Mouse (Mus musculus) forebrain, embryonic 14.5 days (tissue): ENCODE data around the gene Ssc4d. TPM values are rescaled to one million over a fixed set of nuclear protein-coding genes. Genes with fewer than 3 reads are reported as not detected.

Experiments used
- ATAC-seq: fragments of 200-750 bp; cut with Nextera tagmentation; 2 replicates; pipeline ENCODE4 v1.8.0; 2017; ENCODE audit warnings: mild to moderate bottlenecking, moderate library complexity
- DNase-seq: peaks from one replicate; pipeline ENCODE4 v3.0.0-alpha.2; 2015; ENCODE audit warnings: low spot score
- H3K27ac ChIP-seq: fragments of 300-500 bp; sonication (generic); 2 replicates; pipeline ENCODE4 v1.5.1; 2014; ENCODE audit warnings: low read depth, mild to moderate bottlenecking, control low read depth, low read length, moderate library complexity
- H3K27me3 ChIP-seq: fragments of 300-500 bp; sonication (generic); replicated peaks from 2 replicates; pipeline ENCODE4 v1.6.1; 2014; ENCODE audit warnings: low read length, control low read depth, mixed read lengths; ENCODE audit not compliant: control insufficient read depth, insufficient read depth
- H3K36me3 ChIP-seq: fragments of 300-500 bp; sonication (generic); 2 replicates; pipeline ENCODE4 v1.6.1; 2014; ENCODE audit warnings: low read length, control low read depth; ENCODE audit not compliant: control insufficient read depth, insufficient read depth
- H3K4me1 ChIP-seq: fragments of 300-500 bp; sonication (generic); 2 replicates; pipeline ENCODE4 v1.6.1; 2014; ENCODE audit warnings: antibody characterized with exemption, low read length, control low read depth; ENCODE audit not compliant: control insufficient read depth, insufficient read depth
- H3K4me2 ChIP-seq: fragments of 300-500 bp; sonication (generic); 2 replicates; pipeline ENCODE4 v1.6.1; 2014; ENCODE audit warnings: mild to moderate bottlenecking, control low read depth, low read length
- H3K4me3 ChIP-seq: fragments of 300-500 bp; sonication (generic); 2 replicates; pipeline ENCODE4 v1.5.1; 2014; ENCODE audit warnings: low read depth, low read length, control low read depth
- H3K9ac ChIP-seq: fragments of 300-500 bp; sonication (generic); 2 replicates; pipeline ENCODE4 v1.6.1; 2014; ENCODE audit warnings: mild to moderate bottlenecking, low read length, control low read depth, moderate library complexity
- H3K9me3 ChIP-seq: fragments of 300-500 bp; sonication (generic); replicated peaks from 2 replicates; pipeline ENCODE4 v1.6.1; 2016; ENCODE audit warnings: low read length, control low read depth, mixed read lengths; ENCODE audit not compliant: control insufficient read depth
- WGBS: fragments of 180-500 bp; shearing (Covaris S2); extraction: QIAGEN DNeasy Blood & Tissue Kit; methylation state at CpG from one replicate; pipeline ENCODE4 v1.1.7; 2014; 5-methylcytosine and 5-hydroxymethylcytosine counted together
- polyA plus RNA-seq: library from polyadenylated mRNA; unstranded; fragments of >200 nt; fragmentation: Nextera tagmentation; extraction: Ambion mirVana; gene quantifications from 2 replicates; pipeline ENCODE4 v1.2.1, GENCODE M21; 2014

The Ssc4d gene
- polyA plus RNA-seq, 1 experiment from 2014 or later: 0.99 TPM

DNA sequence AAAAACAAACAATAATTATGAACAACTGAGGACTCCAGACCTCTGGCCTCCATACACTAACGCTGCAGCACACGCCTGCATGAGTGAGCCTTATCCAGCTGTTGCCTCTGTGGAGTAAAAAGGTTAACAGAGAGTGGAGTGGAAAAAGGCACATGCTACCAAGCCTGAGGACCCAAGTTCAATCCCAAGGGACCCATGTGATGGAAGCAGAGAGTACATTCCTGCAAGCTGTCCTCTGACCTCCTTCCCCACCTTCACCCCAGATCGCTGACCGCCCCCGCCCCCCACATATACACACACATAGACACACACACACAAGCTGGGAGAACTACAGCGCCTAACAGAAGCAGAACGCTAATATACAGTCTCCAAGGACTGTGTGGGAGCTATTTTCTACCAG, 50.4 kb downstream of the Ssc4d start:
- peaks cover 85% of the 10 kb centered on the region for H3K36me3 ChIP-seq
- peaks cover 5% of the 10 kb centered on the region; the same call in 1 of the 2 replicates for H3K4me1 ChIP-seq
- H3K4me2 ChIP-seq: no peak overlapping the region
- no peaks in the 10 kb centered on the region for H3K9me3 ChIP-seq
- no peak overlapping the region for H3K27ac ChIP-seq
- DNase-seq (no peak), ATAC-seq (no peak)
- no peaks in the 10 kb centered on the region for H3K27me3 ChIP-seq
- H3K4me3 ChIP-seq: no peak overlapping the region
- H3K9ac ChIP-seq: no peak overlapping the region
- whole genome bisulfite sequencing: 96% methylated on average over 7 of the region's 7 CpGs

DNA sequence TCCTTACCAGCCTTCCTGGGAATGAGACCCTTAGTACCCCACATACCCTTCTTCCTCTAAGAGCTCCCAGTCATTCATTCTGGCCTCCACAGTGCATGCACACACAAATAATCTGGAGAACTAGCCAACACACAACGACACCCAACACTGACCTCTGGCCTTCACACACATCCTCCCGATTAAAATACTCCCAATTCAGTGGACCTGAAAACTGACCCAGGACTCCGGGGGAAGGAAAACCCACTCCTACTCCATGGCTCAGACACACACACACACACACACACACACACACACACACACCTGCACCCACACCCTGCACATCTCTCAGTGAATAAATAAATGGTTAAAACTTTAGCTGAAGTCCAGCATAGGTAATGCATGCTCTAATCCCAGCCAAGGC, 54.4 kb downstream of the Ssc4d start:
- Histone ChIP-seq H3K4me1 (no peaks in the 10 kb centered on the region), H3K27ac (no peak overlapping the region), H3K36me3 (peaks cover 76% of the 10 kb centered on the region), H3K4me3 (no peak overlapping the region), H3K9ac (no peak overlapping the region), H3K27me3 (no peaks in the 10 kb centered on the region), H3K9me3 (no peaks in the 10 kb centered on the region), H3K4me2 (no peak overlapping the region)
- 96% methylated on average over 3 of the region's 3 CpGs for WGBS
- DNase-seq (no peak), ATAC-seq (no peak)

DNA sequence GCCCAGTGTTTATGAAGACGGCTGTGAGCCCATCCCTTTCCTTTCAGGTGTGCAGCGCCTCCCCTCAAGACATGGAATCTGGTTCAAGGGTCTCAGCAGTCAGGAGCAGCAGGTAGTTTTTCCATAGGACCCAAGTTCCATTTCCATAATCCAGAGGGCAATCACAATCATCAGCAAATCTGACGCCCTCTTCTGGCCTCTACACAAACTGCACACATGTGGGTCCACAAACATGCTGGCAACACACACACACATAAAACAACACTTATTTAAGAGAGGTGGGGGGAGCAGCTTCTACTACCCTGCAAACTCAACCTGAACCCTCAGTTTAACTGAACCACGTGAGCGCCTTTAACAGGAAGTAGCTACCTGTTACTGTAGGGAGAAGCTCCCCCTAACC, 55.7 kb downstream of the Ssc4d start:
- no peaks in the 10 kb centered on the region for H3K4me1 ChIP-seq
- H3K27ac ChIP-seq: no peak overlapping the region
- H3K4me2 ChIP-seq: no peak overlapping the region
- DNase-seq: no peak
- H3K9me3 ChIP-seq: no peaks in the 10 kb centered on the region
- H3K36me3 ChIP-seq: peaks cover 75% of the 10 kb centered on the region
- H3K4me3 ChIP-seq: no peak overlapping the region
- 94% methylated on average over 5 of the region's 5 CpGs for WGBS
- no peak overlapping the region for H3K9ac ChIP-seq
- no peak for ATAC-seq
- no peaks in the 10 kb centered on the region for H3K27me3 ChIP-seq

DNA sequence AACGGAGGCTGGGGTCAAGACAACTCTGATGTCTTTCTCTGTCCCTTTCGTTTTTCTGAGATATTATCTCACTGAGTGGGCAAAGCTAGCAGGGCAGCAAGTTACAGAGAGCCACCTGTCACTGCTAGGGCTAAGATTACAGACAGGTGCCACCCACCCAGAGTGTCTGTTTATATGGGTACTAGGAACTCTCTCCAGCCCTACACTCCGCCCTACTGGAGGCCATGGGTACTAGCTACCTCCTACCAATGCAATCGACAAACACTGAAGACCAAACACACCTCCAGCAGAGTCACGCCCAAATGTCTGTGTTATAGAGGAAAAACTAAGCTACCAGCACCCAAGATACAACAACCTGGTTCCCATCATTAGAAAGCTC, 56.3 kb downstream of the Ssc4d start:
- Histone ChIP-seq H3K4me3 (no peak overlapping the region), H3K36me3 (peaks cover 77% of the 10 kb centered on the region), H3K4me2 (no peak overlapping the region), H3K27me3 (no peaks in the 10 kb centered on the region), H3K4me1 (no peaks in the 10 kb centered on the region), H3K9ac (no peak overlapping the region), H3K9me3 (no peaks in the 10 kb centered on the region), H3K27ac (no peak overlapping the region)
- DNase-seq (no peak), ATAC-seq (no peak)
- WGBS: 94% methylated on average over 5 of the region's 5 CpGs

DNA sequence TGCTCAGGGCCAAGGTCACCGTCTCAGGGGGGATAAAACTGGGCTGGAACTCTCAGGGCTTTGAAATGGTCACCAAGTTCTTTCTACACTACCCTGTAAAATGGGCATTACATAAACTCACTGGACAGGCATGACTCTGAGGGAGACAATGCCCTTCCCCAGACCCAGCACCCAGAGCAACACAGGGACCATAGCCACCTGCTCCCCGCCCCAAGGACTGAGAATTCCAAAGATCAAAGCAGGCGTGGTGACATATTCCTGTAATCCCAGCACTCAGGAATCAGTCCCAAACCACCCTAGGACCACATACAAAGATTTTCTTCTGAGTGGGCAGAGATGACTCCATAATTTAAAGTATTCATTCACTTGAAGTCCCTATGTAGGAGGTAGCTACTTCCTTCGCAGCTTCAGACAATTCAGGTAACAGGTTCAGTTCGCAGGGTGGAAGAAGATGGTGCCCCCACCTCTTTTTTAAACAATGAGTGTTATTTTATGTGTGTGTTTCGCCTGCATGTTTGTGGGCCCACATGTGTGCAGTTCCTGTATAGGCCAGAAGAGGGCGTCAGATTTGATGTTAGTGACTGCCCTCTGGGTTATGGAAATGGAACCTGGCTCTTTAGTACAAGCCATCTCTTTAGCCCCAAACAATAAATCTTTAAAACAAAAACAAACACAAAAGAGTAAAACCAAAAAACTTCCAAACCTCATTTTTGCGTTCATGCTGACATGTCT, 56.8 kb downstream of the Ssc4d start:
- ATAC-seq: no peak
- no peaks in the 10 kb centered on the region for H3K4me1 ChIP-seq

DNA sequence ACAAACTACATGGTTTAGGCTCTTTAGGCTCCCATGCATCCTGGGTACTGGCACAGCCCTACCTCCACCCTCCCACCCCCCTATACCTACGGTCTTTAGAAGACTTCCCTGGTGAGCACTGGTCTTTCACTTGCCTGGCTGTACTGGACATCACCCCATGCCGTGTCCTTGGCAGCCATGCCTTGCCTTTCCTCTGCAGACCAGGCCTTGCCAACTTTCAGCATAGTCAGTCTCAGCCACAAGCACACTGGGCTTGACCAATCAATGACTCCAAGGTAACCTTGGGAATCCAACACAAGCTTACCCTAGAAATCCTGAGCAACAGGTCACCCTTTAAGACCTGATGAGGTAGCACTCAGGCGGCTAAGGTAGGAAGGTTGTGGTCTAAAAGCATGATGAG, 57.7 kb downstream of the Ssc4d start:
- H3K9me3 ChIP-seq: no peaks in the 10 kb centered on the region
- no peak overlapping the region for H3K4me2 ChIP-seq
- DNase-seq (no peak), ATAC-seq (no peak)
- H3K27ac ChIP-seq: no peak overlapping the region
- H3K27me3 ChIP-seq: no peaks in the 10 kb centered on the region
- 90% methylated on average over 3 of the region's 3 CpGs for WGBS
- peaks cover 74% of the 10 kb centered on the region for H3K36me3 ChIP-seq
- H3K4me1 ChIP-seq: no peaks in the 10 kb centered on the region
- H3K4me3 ChIP-seq: no peak overlapping the region
- H3K9ac ChIP-seq: no peak overlapping the region

More for the DNA sequence above, 56.8 kb downstream of the Ssc4d start:
- H3K9me3 ChIP-seq: no peaks in the 10 kb centered on the region
- no peaks in the 10 kb centered on the region for H3K27me3 ChIP-seq
- H3K27ac ChIP-seq: no peak overlapping the region
- H3K4me2 ChIP-seq: no peak overlapping the region
- DNase-seq: no peak
- H3K9ac ChIP-seq: no peak overlapping the region
- no peak overlapping the region for H3K4me3 ChIP-seq
- 92% methylated on average over 8 of the region's 8 CpGs for WGBS
- H3K36me3 ChIP-seq: peaks cover 77% of the 10 kb centered on the region

DNA sequence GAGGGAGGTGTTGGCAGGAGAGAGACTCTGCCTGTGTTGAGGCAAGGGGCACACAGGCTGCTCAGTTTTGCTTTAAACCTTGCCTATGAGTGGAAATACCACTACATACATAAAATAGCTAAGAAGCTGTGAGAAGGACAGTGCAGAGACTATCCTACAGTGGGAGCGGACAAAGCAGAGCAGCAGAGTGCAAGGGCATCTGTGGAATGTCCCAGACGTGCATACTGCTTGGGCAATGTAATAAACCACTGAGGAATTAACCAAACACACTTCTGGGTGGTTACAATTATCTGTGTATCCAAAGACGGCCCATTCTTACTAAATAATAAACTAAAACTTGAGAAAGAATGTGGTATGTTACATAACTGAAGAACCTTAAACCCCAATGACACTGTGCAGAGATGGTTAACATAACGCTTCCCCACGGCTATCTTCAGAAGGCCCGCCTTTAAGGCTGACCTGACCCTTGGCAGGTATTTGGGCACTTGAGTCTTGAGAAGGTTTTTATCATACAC, 58.2 kb downstream of the Ssc4d start:
- 93% methylated on average over 6 of the region's 6 CpGs for WGBS
- Histone ChIP-seq H3K27me3 (no peaks in the 10 kb centered on the region), H3K9ac (no peak overlapping the region), H3K4me2 (no peak overlapping the region), H3K9me3 (no peaks in the 10 kb centered on the region), H3K36me3 (peaks cover 74% of the 10 kb centered on the region), H3K27ac (no peak overlapping the region), H3K4me1 (no peaks in the 10 kb centered on the region), H3K4me3 (no peak overlapping the region)
- DNase-seq (no peak), ATAC-seq (no peak)

DNA sequence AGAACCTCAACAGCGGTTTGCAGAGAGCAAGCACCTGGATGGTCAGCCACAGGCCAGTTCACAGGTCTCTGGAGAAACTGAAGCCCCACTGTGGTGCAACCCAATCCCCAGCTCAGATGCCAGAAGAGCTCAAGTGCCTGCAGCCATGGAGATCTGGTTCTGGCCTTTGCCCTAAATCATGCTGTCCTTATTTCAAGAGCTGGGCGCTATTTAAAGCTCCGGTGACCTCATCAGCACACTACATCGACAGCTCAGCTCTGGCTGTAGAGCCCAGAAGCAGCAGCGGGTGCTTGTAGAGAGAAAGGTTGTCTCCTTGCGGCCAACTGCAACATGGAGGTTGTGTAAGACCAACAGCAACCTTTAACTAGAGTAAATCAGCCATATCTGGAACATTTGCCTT, 60.2 kb downstream of the Ssc4d start:
- DNase-seq (no peak), ATAC-seq (no peak)
- Histone ChIP-seq H3K27me3 (no peaks in the 10 kb centered on the region), H3K9me3 (no peaks in the 10 kb centered on the region), H3K4me1 (no peaks in the 10 kb centered on the region), H3K9ac (no peak overlapping the region), H3K36me3 (peaks cover 76% of the 10 kb centered on the region), H3K27ac (no peak overlapping the region), H3K4me2 (no peak overlapping the region), H3K4me3 (no peak overlapping the region)
- WGBS: 89% methylated on average over 6 of the region's 6 CpGs

DNA sequence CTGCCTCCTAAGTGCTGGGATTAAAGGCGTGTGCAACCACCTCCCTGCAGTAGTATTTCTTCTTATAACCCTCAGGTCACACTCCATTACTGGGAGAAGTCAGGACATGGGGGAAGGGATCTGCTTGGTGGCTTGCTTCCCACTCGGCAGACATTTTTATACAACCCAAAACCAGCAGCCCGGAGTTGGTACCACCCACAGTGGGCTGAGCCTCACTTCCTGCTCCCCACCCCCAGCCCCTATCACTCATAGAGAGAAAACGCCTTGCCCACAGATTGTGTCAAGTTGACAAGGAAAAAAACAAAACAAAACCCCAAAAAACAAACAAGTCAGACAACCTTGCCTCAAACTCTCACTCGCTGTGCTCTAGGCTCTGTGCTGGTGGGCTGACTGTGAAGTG, 61.1 kb downstream of the Ssc4d start:
- Histone ChIP-seq H3K4me2 (no peak overlapping the region), H3K27ac (no peak overlapping the region), H3K4me3 (no peak overlapping the region), H3K9ac (no peak overlapping the region), H3K9me3 (no peaks in the 10 kb centered on the region), H3K27me3 (no peaks in the 10 kb centered on the region), H3K36me3 (peaks cover 75% of the 10 kb centered on the region), H3K4me1 (no peaks in the 10 kb centered on the region)
- no peak for ATAC-seq
- no peak for DNase-seq
- 92% methylated on average over 5 of the region's 5 CpGs for WGBS
